Mouse (Mus musculus): ENCODE measurements at regions not wholly inside any gene's neighbourhood (a gene's known extent, or its start where the extent isn't known, plus 50 kb on each side); places are given as distances from the start of the nearest gene placed in this dataset.

DNA sequence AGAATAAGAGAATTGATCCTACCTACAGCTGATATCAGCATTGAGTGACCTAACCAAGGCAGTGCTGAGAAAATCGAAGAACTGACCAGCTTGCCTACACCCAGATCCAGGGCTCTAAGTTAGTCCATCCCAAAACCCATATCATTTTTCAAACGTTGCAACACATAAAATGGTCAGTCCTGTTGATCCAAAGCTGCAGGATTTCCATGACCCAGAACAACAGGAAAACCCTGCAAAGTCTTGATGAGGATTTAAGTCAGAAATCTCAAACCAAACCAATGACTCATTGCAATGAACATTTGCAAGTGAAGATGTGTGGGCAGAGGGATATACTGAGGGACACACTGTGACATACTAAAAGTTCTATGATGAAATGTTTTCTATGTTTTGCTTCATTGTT, 53.5 kb upstream of the Trabd2b start:
- TF ChIP-seq MAX (IDR thresholded peaks at IDR 0.05; ENCODE audit: low read depth) (no peak), USF1 (IDR thresholded peaks at IDR 0.05; ENCODE audit: low read depth) (no peak), MYOD1 (IDR thresholded peaks at IDR 0.05; ENCODE audit: control insufficient read depth in 1 of 3, insufficient read length in 2 of 3, low read depth in 2 of 3) (no peak), SRF (IDR thresholded peaks at IDR 0.05; ENCODE audit: control insufficient read depth, insufficient read length, low read depth) (no peak), TCF12 (IDR thresholded peaks at IDR 0.05; ENCODE audit: insufficient read depth, poor library complexity, severe bottlenecking) (no peak), CEBPB (IDR thresholded peaks at IDR 0.05; ENCODE audit: insufficient read depth, poor library complexity, severe bottlenecking) (no peak), E2F4 (IDR thresholded peaks at IDR 0.05; ENCODE audit: insufficient read depth) (no peak), POLR2A (IDR thresholded peaks at IDR 0.05; ENCODE audit: insufficient read length, low read depth) (no peak), POLR2AphosphoS2 (IDR thresholded peaks at IDR 0.05; ENCODE audit: insufficient read length, low read depth) (no peak), TCF3 (IDR thresholded peaks at IDR 0.05; ENCODE audit: insufficient read length, low read depth) (no peak)
- H3K4me2 ChIP-seq (ENCODE audit: low read depth), result no peak overlapping the region
- no peaks in the 10 kb centered on the region for H3K79me2 ChIP-seq (ENCODE audit: control insufficient read depth, insufficient read depth)
- H3K4me3 ChIP-seq, result no peak overlapping the region
- H3K36me3 ChIP-seq (ENCODE audit: control insufficient read depth, insufficient read depth), result no peaks in the 10 kb centered on the region
- H3ac ChIP-seq (ENCODE audit: control insufficient read depth, insufficient read length), result no peak overlapping the region
- no peaks in the 10 kb centered on the region for H3K27me3 ChIP-seq (ENCODE audit: control insufficient read depth, insufficient read depth, insufficient read length)
